Mouse (Mus musculus) liver, postnatal 0 days (tissue): ENCODE measurements around the gene Dao. TPM values are rescaled to one million over a fixed set of nuclear protein-coding genes. Genes with fewer than 3 reads are reported as not detected.

ENCODE experiments used
- ATAC-seq: fragments of 200-750 bp; cut with Nextera tagmentation; 2 replicates; pipeline ENCODE4 v1.8.0; 2017; ENCODE audit warnings: mild to moderate bottlenecking, moderate library complexity
- DNase-seq: peaks from one replicate; pipeline ENCODE4 v3.0.0-alpha.2; 2016
- H3K27ac ChIP-seq: fragments of 300-500 bp; sonication (generic); 2 replicates; pipeline ENCODE4 v1.5.1; 2014; ENCODE audit warnings: antibody characterized with exemption, moderate library complexity, mild to moderate bottlenecking, low read depth
- H3K27me3 ChIP-seq: fragments of 300-500 bp; sonication (generic); 2 replicates; pipeline ENCODE4 v1.6.1; 2014; ENCODE audit warnings: low read length, control low read depth, mixed read lengths; ENCODE audit not compliant: insufficient read depth
- H3K36me3 ChIP-seq: fragments of 300-500 bp; sonication (generic); replicated peaks from 2 replicates; pipeline ENCODE4 v1.6.1; 2014; ENCODE audit warnings: mild to moderate bottlenecking, control low read depth, low read length, moderate library complexity, mixed read lengths; ENCODE audit not compliant: insufficient read depth
- H3K4me1 ChIP-seq: fragments of 300-500 bp; sonication (generic); 2 replicates; pipeline ENCODE4 v1.6.1; 2014; ENCODE audit warnings: antibody characterized with exemption, mild to moderate bottlenecking, control low read depth; ENCODE audit not compliant: insufficient read depth
- H3K4me2 ChIP-seq: fragments of 300-500 bp; sonication (generic); 2 replicates; pipeline ENCODE4 v1.6.1; 2014; ENCODE audit warnings: low read depth, mild to moderate bottlenecking, low read length, moderate library complexity, mixed read lengths
- H3K4me3 ChIP-seq: fragments of 300-500 bp; sonication (generic); 2 replicates; pipeline ENCODE4 v1.5.1; 2014; ENCODE audit warnings: low read depth, low read length
- H3K9ac ChIP-seq: fragments of 300-500 bp; sonication (generic); replicated peaks from 2 replicates; pipeline ENCODE4 v1.6.1; 2014; ENCODE audit warnings: mild to moderate bottlenecking, moderate library complexity
- H3K9me3 ChIP-seq: fragments of 300-500 bp; sonication (generic); 2 replicates; pipeline ENCODE4 v1.6.1; 2016; ENCODE audit warnings: mild to moderate bottlenecking, control low read depth, low read length, mixed read lengths
- CTCF ChIP-seq: sonication (generic); IDR thresholded peaks from 2 replicates; pipeline ENCODE4 v1.5.1; 2016; ENCODE audit warnings: antibody characterized with exemption, low read depth
- EP300 ChIP-seq: IDR thresholded peaks from 2 replicates; pipeline ENCODE4 v1.6.1; 2016; ENCODE audit warnings: antibody characterized with exemption, low read depth, mild to moderate bottlenecking
- WGBS: fragments of 180-500 bp; shearing (Covaris S2); extraction: QIAGEN DNeasy Blood & Tissue Kit; methylation state at CpG from one replicate; pipeline ENCODE4 v1.1.7; 2014; ENCODE audit not compliant: insufficient replicate concordance; 5-methylcytosine and 5-hydroxymethylcytosine counted together
- polyA plus RNA-seq: library from polyadenylated mRNA; unstranded; fragments of >200 nt; fragmentation: Nextera tagmentation; extraction: Ambion mirVana; gene quantifications from 2 replicates; pipeline ENCODE4 v1.2.1, GENCODE M21; 2015

The Dao gene
- polyA plus RNA-seq, 1 experiment from 2014 or later: not detected

- WGBS: 2% methylated on average over 49 of the region's 83 CpGs
- Histone ChIP-seq H3K4me3 (peak within 1 kb of the TSS; percentile 92), H3K9ac (peak within 1 kb of the TSS; percentile 83), H3K27me3 (no peaks in the 10 kb centered on the region; the same call in 1 of the 2 replicates), H3K36me3 (no peaks in the 10 kb centered on the region), H3K9me3 (no peaks in the 10 kb centered on the region), H3K4me2 (peak within 1 kb of the TSS; percentile 99), H3K27ac (peak within 1 kb of the TSS; percentile 88), H3K4me1 (peaks cover 37% of the 10 kb centered on the region)
- ATAC-seq (peak; percentile 81), DNase-seq (peak; percentile 90)
- TF ChIP-seq CTCF: 0 out of 2 replicates have a peak, but pooled peaks have one; percentile 3
- no peak for TF ChIP-seq EP300
Measured at GRCm38 (mm10) chr5:113993487-113994465, 9.7 kb upstream of the Dao start, which contains the start of gene Ssh1. Gene Ssh1 (minus strand): TSS chr5:113993894.

GRCm38 (mm10) chr5:113996458-113996857 is 7.0 kb upstream of the Dao start:
- peaks cover 21% of the 10 kb centered on the region for H3K4me1 ChIP-seq
- H3K4me3 ChIP-seq: no peak overlapping the region
- ATAC-seq (no peak), DNase-seq (no peak)
- H3K27ac ChIP-seq: no peak overlapping the region
- no peak overlapping the region for H3K4me2 ChIP-seq
- no peaks in the 10 kb centered on the region; the same call in 1 of the 2 replicates for H3K27me3 ChIP-seq
- H3K9ac ChIP-seq: no peak overlapping the region
- H3K36me3 ChIP-seq: no peaks in the 10 kb centered on the region
- H3K9me3 ChIP-seq: no peaks in the 10 kb centered on the region
- WGBS: 65% methylated on average over 2 of the region's 2 CpGs
- no peak for TF ChIP-seq CTCF

GRCm38 (mm10) chr5:113999382-113999781 is 4.1 kb upstream of the Dao start:
- DNase-seq: peak; percentile 36
- 15% methylated on average over 5 of the region's 5 CpGs for WGBS

DNA sequence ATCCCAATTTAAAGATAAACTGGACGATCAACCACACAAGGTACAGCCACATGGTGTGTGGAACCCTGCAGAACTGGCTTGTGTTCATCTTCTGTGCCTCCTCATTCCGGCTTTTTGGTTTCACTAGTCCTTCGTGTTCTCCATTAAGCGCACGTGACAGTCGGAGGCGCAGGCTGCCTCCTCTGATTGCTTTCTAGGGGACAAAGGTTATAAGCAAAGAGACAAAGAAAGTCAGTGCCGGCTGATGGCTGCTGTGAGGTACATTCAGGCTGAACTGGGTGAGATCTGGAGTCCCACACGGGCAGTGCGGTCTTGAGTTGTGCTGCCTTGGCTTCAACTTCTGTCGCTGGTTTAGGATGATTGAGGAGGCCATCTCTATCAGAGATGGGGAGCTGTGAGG is 1.1 kb downstream of the Dao start:
- DNase-seq (no peak), ATAC-seq (no peak)
- Histone ChIP-seq H3K4me3 (no peak overlapping the region), H3K36me3 (no peaks in the 10 kb centered on the region), H3K4me2 (no peak overlapping the region), H3K27me3 (no peaks in the 10 kb centered on the region), H3K4me1 (no peaks in the 10 kb centered on the region), H3K9me3 (no peaks in the 10 kb centered on the region), H3K9ac (no peak overlapping the region), H3K27ac (no peak overlapping the region)
- 73% methylated on average over 11 of the region's 11 CpGs for WGBS
- TF ChIP-seq CTCF (no peak), EP300 (no peak)

More at GRCm38 (mm10) chr5:113999382-113999781, 4.1 kb upstream of the Dao start:
- no peaks in the 10 kb centered on the region; the same call in 1 of the 2 replicates for H3K27me3 ChIP-seq
- H3K4me2 ChIP-seq: no peak overlapping the region
- H3K9ac ChIP-seq: no peak overlapping the region
- peak; percentile 36; the same call in 1 of the 2 replicates for ATAC-seq
- no peak overlapping the region for H3K4me3 ChIP-seq
- peaks cover 1% of the 10 kb centered on the region; the same call in 1 of the 2 replicates for H3K4me1 ChIP-seq
- no peaks in the 10 kb centered on the region for H3K36me3 ChIP-seq
- TF ChIP-seq CTCF: no peak
- TF ChIP-seq EP300: no peak
- no peaks in the 10 kb centered on the region for H3K9me3 ChIP-seq
- H3K27ac ChIP-seq: no peak overlapping the region

GRCm38 (mm10) chr5:114005100-114005499 is 1.6 kb downstream of the Dao start:
- Histone ChIP-seq H3K36me3 (no peaks in the 10 kb centered on the region), H3K27me3 (no peaks in the 10 kb centered on the region), H3K4me3 (no peak overlapping the region), H3K27ac (no peak overlapping the region), H3K9me3 (no peaks in the 10 kb centered on the region), H3K4me1 (no peaks in the 10 kb centered on the region), H3K4me2 (no peak overlapping the region), H3K9ac (no peak overlapping the region)
- 73% methylated on average over 5 of the region's 5 CpGs for WGBS
- TF ChIP-seq EP300 (no peak), CTCF (no peak)
- ATAC-seq: no peak
- no peak for DNase-seq

- no peak overlapping the region for H3K27ac ChIP-seq
- DNase-seq (no peak), ATAC-seq (no peak)
- H3K4me3 ChIP-seq: no peak overlapping the region
- 72% methylated on average over 4 of the region's 4 CpGs for WGBS
- H3K4me2 ChIP-seq: no peak overlapping the region
- TF ChIP-seq CTCF: no peak
- TF ChIP-seq EP300: no peak
- no peaks in the 10 kb centered on the region for H3K27me3 ChIP-seq
- no peaks in the 10 kb centered on the region for H3K36me3 ChIP-seq
- H3K9ac ChIP-seq: no peak overlapping the region
- H3K4me1 ChIP-seq: no peaks in the 10 kb centered on the region
- no peaks in the 10 kb centered on the region for H3K9me3 ChIP-seq
Measured at GRCm38 (mm10) chr5:114006974-114007373, 3.5 kb downstream of the Dao start.
